17 mouse cellular contexts compared by ENCODE assay signal in the genomic region with DNA sequence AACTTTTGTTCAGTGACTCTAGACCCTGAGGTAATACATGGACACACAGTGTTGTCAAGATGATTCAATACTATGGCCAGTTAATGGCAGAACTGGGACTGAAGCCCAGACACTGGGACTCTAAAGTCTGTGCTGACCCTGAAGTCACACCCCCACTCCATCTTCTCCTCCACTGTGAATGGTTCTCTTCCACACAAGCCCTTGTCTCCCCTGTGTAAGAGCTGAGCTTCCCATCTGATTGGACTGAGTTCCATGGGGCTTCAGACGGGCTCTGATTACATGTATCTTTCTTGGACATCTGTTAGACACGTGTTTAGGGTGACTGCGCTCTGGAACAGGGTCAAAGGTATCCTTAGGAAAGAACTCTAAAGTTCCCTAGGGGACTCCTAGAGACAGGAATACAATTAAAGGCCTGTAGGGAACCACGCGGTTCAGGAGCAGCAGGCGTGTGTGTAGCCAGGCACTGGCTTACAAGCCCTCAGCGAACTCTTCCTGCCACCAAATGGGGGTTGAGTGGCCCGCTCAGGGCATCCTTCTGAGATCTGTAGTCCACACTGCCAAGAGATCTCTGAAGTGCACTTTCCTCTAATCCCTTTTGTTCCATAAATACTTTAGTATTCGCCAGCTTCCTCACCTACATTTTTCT.
A peak's percentile ranks its signal among the peaks of the same experiment; 100 is the strongest.
DNase-seq lines count a peak whose midpoint lies in the region; ATAC-seq lines count a peak whose summit lies in the region.
"Had no signal": no experiment of that assay in that cellular context is flagged by ENCODE, and none has a peak within 500 bp of the region (broad histone marks: within the 10 kb centered on the region; RNA-seq: fewer than 3 reads in every experiment).

No protein-coding gene starts in this region.

- no peak overlapping the region for H3K9ac ChIP-seq in lung, embryonic 16.5 days (ENCODE audit: low read length)
- H3K9ac ChIP-seq in neural tube, embryonic 13.5 days = no peak overlapping the region
- H3K9ac ChIP-seq: limb, embryonic 15.5 days had no signal

- peaks cover 6% of the 10 kb centered on the region; the same call in 1 of the 2 replicates for H3K4me1 ChIP-seq in lung, embryonic 16.5 days (replicated peaks; ENCODE audit: control insufficient read depth, insufficient read depth, low read length)
- H3K4me1 ChIP-seq in neural tube, embryonic 13.5 days (replicated peaks) = no peaks in the 10 kb centered on the region
- H3K4me1 ChIP-seq in heart, embryonic 10.5 days = peaks cover 4% of the 10 kb centered on the region; the same call in 1 of the 2 replicates
- H3K4me1 ChIP-seq: limb, embryonic 15.5 days had no signal

- no peak overlapping the region for H3K4me3 ChIP-seq in lung, embryonic 16.5 days (ENCODE audit: low read length)
- H3K4me3 ChIP-seq in neural tube, embryonic 13.5 days = no peak overlapping the region
- H3K4me3 ChIP-seq in heart, embryonic 10.5 days = no peak overlapping the region
- H3K4me3 ChIP-seq: heart, adult 2 months; limb, embryonic 15.5 days had no signal

- ATAC-seq in lung, embryonic 16.5 days (ENCODE audit: low read depth) = peak; percentile 65; the same call in 1 of the 2 replicates
- peak; percentile 77 for ATAC-seq in erythroblast, adult 5-6 weeks (replicated peaks; ENCODE audit: low FRiP score, poor library complexity, severe bottlenecking)
- peak; percentile 69; the same call in 1 of the 2 replicates for ATAC-seq in neural tube, embryonic 13.5 days (ENCODE audit: low read depth)
- ATAC-seq: intestine, embryonic 16.5 days had no signal

- WGBS in lung, embryonic 16.5 days = 59% methylated on average over 9 of the region's 9 CpGs
- WGBS in neural tube, embryonic 13.5 days = 61% methylated on average over 9 of the region's 9 CpGs
- WGBS in heart, embryonic 10.5 days = 68% methylated on average over 9 of the region's 9 CpGs

- no peak overlapping the region for H3K4me2 ChIP-seq in lung, embryonic 16.5 days (ENCODE audit: low read depth, low read length)
- H3K4me2 ChIP-seq in neural tube, embryonic 13.5 days = no peak overlapping the region
- H3K4me2 ChIP-seq: limb, embryonic 15.5 days had no signal

- no peaks in the 10 kb centered on the region for H3K36me3 ChIP-seq in lung, embryonic 16.5 days (ENCODE audit: control insufficient read depth, insufficient read depth, low read length)
- no peaks in the 10 kb centered on the region for H3K36me3 ChIP-seq in neural tube, embryonic 13.5 days
- no peaks in the 10 kb centered on the region for H3K36me3 ChIP-seq in heart, embryonic 10.5 days
- H3K36me3 ChIP-seq: limb, embryonic 15.5 days had no signal

- no peaks in the 10 kb centered on the region for H3K27me3 ChIP-seq in lung, embryonic 16.5 days (ENCODE audit: control insufficient read depth, insufficient read depth, low read depth, low read length)
- H3K27me3 ChIP-seq in neural tube, embryonic 13.5 days = no peaks in the 10 kb centered on the region
- no peaks in the 10 kb centered on the region for H3K27me3 ChIP-seq in heart, embryonic 10.5 days (ENCODE audit: insufficient read depth, poor library complexity, severe bottlenecking)
- H3K27me3 ChIP-seq: limb, embryonic 15.5 days had no signal

- no peak overlapping the region for H3K27ac ChIP-seq in lung, embryonic 16.5 days (ENCODE audit: low read length)
- no peak overlapping the region for H3K27ac ChIP-seq in neural tube, embryonic 13.5 days (replicated peaks)
- no peak overlapping the region for H3K27ac ChIP-seq in heart, embryonic 10.5 days
- H3K27ac ChIP-seq: heart, adult 2 months; limb, embryonic 15.5 days had no signal

- no peak for DNase-seq in lung, postnatal 10 days
- DNase-seq in embryo, embryonic 11 days = peak; percentile 24
- no peak for DNase-seq in yolk sac, embryonic 10.5 days (ENCODE audit: low spot score)
- DNase-seq in heart, embryonic 10.5 days (ENCODE audit: low spot score) = no peak
- DNase-seq: adrenal gland, postnatal 10 days; cerebellum, adult 8-10 months; heart, adult 2 months; heart, postnatal 14 days; kidney, postnatal 10 days; layer of hippocampus, adult 9-11 months; lung, postnatal 4 days; midbrain, embryonic 14.5 days had no signal

- H3K9me3 ChIP-seq in lung, embryonic 16.5 days (ENCODE audit: control insufficient read depth, low read length) = no peaks in the 10 kb centered on the region
- H3K9me3 ChIP-seq in neural tube, embryonic 13.5 days = no peaks in the 10 kb centered on the region
- H3K9me3 ChIP-seq in heart, embryonic 10.5 days = no peaks in the 10 kb centered on the region
- H3K9me3 ChIP-seq: limb, embryonic 15.5 days had no signal
